Mouse (Mus musculus): ENCODE measurements around the gene Tnfrsf26.

GRCm38 (mm10) chr7:143660797-143661196, 32.3 kb upstream of the Tnfrsf26 start:
- no peak for TF ChIP-seq CTCF (conservative IDR thresholded peaks at IDR 0.05; ENCODE audit: insufficient read depth, insufficient read length, low read depth, low read length)
- no peak for TF ChIP-seq POLR2A (IDR thresholded peaks at IDR 0.05; ENCODE audit: low read depth, low read length)

Measured in kidney, adult 2 months (tissue).